In the genomic region with DNA sequence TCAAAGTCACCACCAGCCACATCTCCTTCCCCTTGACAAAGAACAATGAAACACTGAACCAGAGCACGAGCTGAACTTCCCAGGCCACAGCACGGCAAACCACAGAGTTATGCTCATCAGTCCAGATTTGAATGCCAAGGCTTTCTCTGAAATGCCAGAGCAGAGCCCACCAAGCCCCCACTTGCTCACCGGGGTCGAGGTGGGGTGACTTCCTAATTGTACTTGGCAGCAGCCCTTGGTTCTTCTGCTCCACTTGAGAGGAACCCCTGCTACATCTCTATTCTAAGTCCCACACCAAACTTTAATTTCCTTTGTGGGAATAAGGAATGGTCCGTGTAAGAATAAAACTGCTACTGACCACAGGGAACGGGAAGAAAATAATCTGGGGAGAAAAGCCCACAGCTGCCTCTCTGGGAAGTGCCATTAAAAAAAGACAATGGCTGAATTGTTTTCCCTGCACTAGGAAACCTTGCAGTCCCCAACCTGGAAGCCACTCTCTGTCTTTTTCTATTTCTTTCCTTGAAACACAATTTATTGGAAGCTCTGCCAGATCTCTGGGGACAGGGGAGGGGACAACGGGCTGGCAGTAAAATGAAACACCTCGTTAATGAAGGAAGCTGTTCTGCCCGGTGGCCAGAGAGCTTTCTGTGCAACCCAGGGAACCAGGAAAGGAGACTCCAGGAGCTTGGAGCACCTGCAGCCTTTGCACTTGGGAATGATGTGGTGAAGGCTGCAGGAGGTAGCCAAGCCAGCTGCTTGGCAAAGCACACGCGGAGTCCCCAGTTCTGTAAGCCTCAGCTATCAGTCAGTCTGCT, we compare ENCODE assay signal across 13 mouse cellular contexts.
DNase-seq lines count a peak whose midpoint lies in the region; ATAC-seq and TF ChIP-seq lines count a peak whose summit lies in the region.
"Had no signal": no experiment of that assay in that cellular context is flagged by ENCODE, and none has a peak within 500 bp of the region (broad histone marks: within the 10 kb centered on the region; RNA-seq: fewer than 3 reads in every experiment).

No protein-coding gene starts in this region.

- H3K27ac ChIP-seq in kidney, embryonic 15.5 days: 0 out of 2 replicates have a peak overlapping the region, but pooled peaks have one; percentile 59
- H3K27ac ChIP-seq in embryonic facial prominence, embryonic 13.5 days: 0 out of 2 replicates have a peak overlapping the region, but pooled peaks have one; percentile 7
- H3K27ac ChIP-seq in limb, embryonic 14.5 days (replicated peaks; ENCODE audit: low read depth, low read length): 0 out of 2 replicates have a peak overlapping the region, but pooled peaks have one; percentile 34
- H3K27ac ChIP-seq: macrophage had no signal

- H3K36me3 ChIP-seq in kidney, embryonic 15.5 days: no peaks in the 10 kb centered on the region
- no peaks in the 10 kb centered on the region for H3K36me3 ChIP-seq in embryonic facial prominence, embryonic 13.5 days
- no peaks in the 10 kb centered on the region for H3K36me3 ChIP-seq in limb, embryonic 14.5 days (ENCODE audit: control insufficient read depth, insufficient read depth, low read length)

- intact Hi-C loops in left cerebral cortex, postnatal 25 days (cut with DNase I): no loop called here

- H3K9ac ChIP-seq in kidney, embryonic 15.5 days: no peak overlapping the region
- H3K9ac ChIP-seq in embryonic facial prominence, embryonic 13.5 days: no peak overlapping the region
- no peak overlapping the region for H3K9ac ChIP-seq in limb, embryonic 14.5 days (ENCODE audit: low read depth, low read length, severe bottlenecking)
- H3K9ac ChIP-seq: liver, postnatal 0 days had no signal

- no peak overlapping the region for H3K4me2 ChIP-seq in kidney, embryonic 15.5 days
- H3K4me2 ChIP-seq in embryonic facial prominence, embryonic 13.5 days: no peak overlapping the region
- no peak overlapping the region for H3K4me2 ChIP-seq in limb, embryonic 14.5 days (replicated peaks; ENCODE audit: low read depth, low read length, severe bottlenecking)

- no peaks in the 10 kb centered on the region for H3K27me3 ChIP-seq in kidney, embryonic 15.5 days
- H3K27me3 ChIP-seq in embryonic facial prominence, embryonic 13.5 days: no peaks in the 10 kb centered on the region
- no peaks in the 10 kb centered on the region for H3K27me3 ChIP-seq in limb, embryonic 14.5 days (ENCODE audit: control insufficient read depth, insufficient read depth, low read length)

- no peak for ATAC-seq in kidney, embryonic 15.5 days (replicated peaks; ENCODE audit: low FRiP score)
- ATAC-seq in embryonic facial prominence, embryonic 13.5 days (ENCODE audit: insufficient number of reproducible peaks, insufficient read depth, low FRiP score, low TSS enrichment, low read depth): no peak
- no peak for ATAC-seq in limb, embryonic 14.5 days (ENCODE audit: low FRiP score, low read depth)
- no peak for ATAC-seq in frontal cortex, adult (ENCODE audit: low TSS enrichment)
- ATAC-seq: intestine, embryonic 16.5 days; liver, postnatal 0 days had no signal

- TF ChIP-seq POLR2A in limb, embryonic 14.5 days (IDR thresholded peaks at IDR 0.05; ENCODE audit: borderline replicate concordance, extremely low read depth, insufficient read depth, insufficient read length): no peak

- peak; percentile 10 to 11 for DNase-seq in cerebellum, postnatal 10 days
- no peak for DNase-seq in cerebellum, postnatal 36 days
- DNase-seq in kidney, adult 11 months: no peak
- peak; percentile 25 for DNase-seq in limb, embryonic 14.5 days (ENCODE audit: low spot score)
- DNase-seq in left cerebral cortex, postnatal 25 days (ENCODE audit: low spot score in 2 of 2): no peak
- DNase-seq: cerebellum, adult 11 months; heart, postnatal 10 days; liver, postnatal 0 days had no signal

- no peak overlapping the region for H3K4me3 ChIP-seq in kidney, embryonic 15.5 days (replicated peaks)
- H3K4me3 ChIP-seq in embryonic facial prominence, embryonic 13.5 days: no peak overlapping the region
- no peak overlapping the region for H3K4me3 ChIP-seq in limb, embryonic 14.5 days (replicated peaks; ENCODE audit: low read length)

- peaks cover 34% of the 10 kb centered on the region for H3K4me1 ChIP-seq in kidney, embryonic 15.5 days
- H3K4me1 ChIP-seq in embryonic facial prominence, embryonic 13.5 days: peaks cover 67% of the 10 kb centered on the region
- peaks cover 53% of the 10 kb centered on the region for H3K4me1 ChIP-seq in limb, embryonic 14.5 days (ENCODE audit: control insufficient read depth, insufficient read depth, low read length)

- WGBS in kidney, embryonic 15.5 days: 48% methylated on average over 11 of the region's 11 CpGs
- WGBS in embryonic facial prominence, embryonic 13.5 days: 32% methylated on average over 11 of the region's 11 CpGs
- WGBS in limb, embryonic 14.5 days: 20% methylated on average over 11 of the region's 11 CpGs

- H3K9me3 ChIP-seq in kidney, embryonic 15.5 days (replicated peaks): no peaks in the 10 kb centered on the region
- H3K9me3 ChIP-seq in embryonic facial prominence, embryonic 13.5 days: no peaks in the 10 kb centered on the region
- no peaks in the 10 kb centered on the region for H3K9me3 ChIP-seq in limb, embryonic 14.5 days (ENCODE audit: control insufficient read depth, low read length)

Comparison
In these comparisons a context has a peak if more than half of its experiments do, and no peak if none do; other contexts are left out.
1. DNase-seq: peak in cerebellum, postnatal 10 days (2 of 2) and limb, embryonic 14.5 days (single experiment); none in cerebellum, postnatal 36 days (0 of 2), kidney, adult 11 months (single experiment) and left cerebral cortex, postnatal 25 days (0 of 2).
2. H3K27ac ChIP-seq: peak in every context shown above with its lines; median percentile 59 in kidney, embryonic 15.5 days; 34 in limb, embryonic 14.5 days; 7 in embryonic facial prominence, embryonic 13.5 days.